Mouse (Mus musculus) frontal cortex, postnatal 25 days (tissue): ENCODE measurements around the gene Ubtd1.

ENCODE experiments used
- DNase-seq, 2 experiments: peaks; one replicate each; pipeline ENCODE4 v3.0.0; 2022; ENCODE audit warnings: low spot score in 2 of 2

Ubtd1 gene

GRCm38 (mm10) chr19:41981595-41981927 lies at the start of gene Ubtd1:
Gene Ubtd1 (plus strand): TSS chr19:41981763.
- DNase-seq, result no peak

GRCm38 (mm10) chr19:41932686-41933085 lies 48.9 kb upstream of the Ubtd1 start:
- no peak for DNase-seq

- peak; percentile 99 for DNase-seq
Observed at GRCm38 (mm10) chr19:41933179-41934086, 48.1 kb upstream of the Ubtd1 start, which contains the start of the genes Exosc1 and Zdhhc16. Gene Exosc1 (minus strand): TSS chr19:41933423. Gene Zdhhc16 (plus strand): TSS chr19:41933480.

- no peak for DNase-seq
Observed at GRCm38 (mm10) chr19:41934124-41934523, 47.4 kb upstream of the Ubtd1 start.

GRCm38 (mm10) chr19:41935921-41936320 lies 45.6 kb upstream of the Ubtd1 start:
- no peak for DNase-seq

GRCm38 (mm10) chr19:41938539-41938938 lies 43.0 kb upstream of the Ubtd1 start:
- no peak for DNase-seq

GRCm38 (mm10) chr19:41943841-41944240 lies 37.7 kb upstream of the Ubtd1 start:
- DNase-seq, result no peak

GRCm38 (mm10) chr19:41952287-41952686 lies 29.3 kb upstream of the Ubtd1 start:
- DNase-seq, result no peak

- no peak for DNase-seq
Observed at GRCm38 (mm10) chr19:41953574-41953973, 28.0 kb upstream of the Ubtd1 start.

GRCm38 (mm10) chr19:41969618-41970017 lies 11.9 kb upstream of the Ubtd1 start:
- DNase-seq, result no peak

GRCm38 (mm10) chr19:41973891-41974794 lies 7.4 kb upstream of the Ubtd1 start:
- DNase-seq, result peak in 1 of 2 experiments; percentile 15

GRCm38 (mm10) chr19:41980422-41980818 lies 1.1 kb upstream of the Ubtd1 start:
- DNase-seq, result no peak

- peak; percentile 95 to 98 for DNase-seq
Observed at GRCm38 (mm10) chr19:41980819-41981594, 556 bp upstream of the Ubtd1 start, which contains the start of gene Mms19. Gene Mms19 (minus strand): TSS chr19:41981157.

- DNase-seq, result peak in 1 of 2 experiments; percentile 13
Observed at GRCm38 (mm10) chr19:41981931-41982790, 598 bp downstream of the Ubtd1 start.

GRCm38 (mm10) chr19:41982791-41983150 lies 1.2 kb downstream of the Ubtd1 start:
- DNase-seq, result no peak

- DNase-seq, result no peak
Observed at GRCm38 (mm10) chr19:41985994-41986393, 4.4 kb downstream of the Ubtd1 start.

GRCm38 (mm10) chr19:41987206-41987605 lies 5.6 kb downstream of the Ubtd1 start:
- DNase-seq, result no peak

- DNase-seq, result no peak
Observed at GRCm38 (mm10) chr19:41989810-41990209, 8.2 kb downstream of the Ubtd1 start.

GRCm38 (mm10) chr19:41991926-41992477 lies 10.4 kb downstream of the Ubtd1 start:
- no peak for DNase-seq

GRCm38 (mm10) chr19:41992971-41993370 lies 11.4 kb downstream of the Ubtd1 start:
- DNase-seq, result no peak
